Mouse (Mus musculus) midbrain, embryonic 13.5 days (tissue): ENCODE data around the gene St13. TPM values are rescaled to one million over a fixed set of nuclear protein-coding genes. Genes with fewer than 3 reads are reported as not detected.

Source experiments
- ATAC-seq: fragments of 200-750 bp; cut with Nextera tagmentation; 2 replicates; pipeline ENCODE4 v1.8.0; 2017; ENCODE audit warnings: mild to moderate bottlenecking, moderate TSS enrichment, moderate library complexity
- H3K27ac ChIP-seq: fragments of 300-500 bp; sonication (generic); 2 replicates; pipeline ENCODE4 v1.5.1; 2015; ENCODE audit warnings: inconsistent platforms, mild to moderate bottlenecking, moderate library complexity
- H3K27me3 ChIP-seq: fragments of 300-500 bp; sonication (generic); 2 replicates; pipeline ENCODE4 v1.6.1; 2015; ENCODE audit warnings: mild to moderate bottlenecking, inconsistent platforms
- H3K36me3 ChIP-seq: fragments of 300-500 bp; sonication (generic); 2 replicates; pipeline ENCODE4 v1.6.1; 2015; ENCODE audit warnings: mild to moderate bottlenecking, inconsistent platforms
- H3K4me1 ChIP-seq: fragments of 300-500 bp; sonication (generic); replicated peaks from 2 replicates; pipeline ENCODE4 v1.6.1; 2015; ENCODE audit warnings: inconsistent platforms
- H3K4me2 ChIP-seq: fragments of 300-500 bp; sonication (generic); replicated peaks from 2 replicates; pipeline ENCODE4 v1.6.1; 2015; ENCODE audit warnings: moderate library complexity, mild to moderate bottlenecking, inconsistent platforms
- H3K4me3 ChIP-seq: fragments of 300-500 bp; sonication (generic); replicated peaks from 2 replicates; pipeline ENCODE4 v1.5.1; 2015; ENCODE audit warnings: mild to moderate bottlenecking, inconsistent platforms
- H3K9ac ChIP-seq: fragments of 300-500 bp; sonication (generic); replicated peaks from 2 replicates; pipeline ENCODE4 v1.6.1; 2015; ENCODE audit warnings: mild to moderate bottlenecking, inconsistent platforms
- H3K9me3 ChIP-seq: fragments of 300-500 bp; sonication (generic); 2 replicates; pipeline ENCODE4 v1.6.1; 2016; ENCODE audit warnings: mild to moderate bottlenecking, inconsistent platforms
- WGBS: fragments of 180-500 bp; shearing (Covaris S2); methylation state at CpG from one replicate; pipeline ENCODE4 v1.1.7; 2015; 5-methylcytosine and 5-hydroxymethylcytosine counted together
- polyA plus RNA-seq: library from polyadenylated mRNA; unstranded; fragments of >200 nt; fragmentation: Nextera tagmentation; extraction: Ambion mirVana; gene quantifications from 2 replicates; pipeline ENCODE4 v1.2.1, GENCODE M21; 2015

St13 gene
- polyA plus RNA-seq, 1 experiment from 2014 or later, result 182 TPM

- H3K27me3 ChIP-seq, result no peaks in the 10 kb centered on the region
- no peaks in the 10 kb centered on the region for H3K4me1 ChIP-seq
- peaks cover 39% of the 10 kb centered on the region for H3K36me3 ChIP-seq
- WGBS, result 94% methylated on average over 2 of the region's 2 CpGs
- no peak overlapping the region for H3K27ac ChIP-seq
- no peak overlapping the region for H3K9ac ChIP-seq
- no peaks in the 10 kb centered on the region for H3K9me3 ChIP-seq
- H3K4me3 ChIP-seq, result no peak overlapping the region
- no peak for ATAC-seq
- H3K4me2 ChIP-seq, result no peak overlapping the region
Measured at GRCm38 (mm10) chr15:81341426-81341825, 58.5 kb downstream of the St13 start.

- peaks cover 56% of the 10 kb centered on the region for H3K36me3 ChIP-seq
- ATAC-seq, result no peak
- WGBS, result 97% methylated on average over 3 of the region's 3 CpGs
Measured at GRCm38 (mm10) chr15:81339158-81339557, 60.7 kb downstream of the St13 start.

GRCm38 (mm10) chr15:81336466-81336865, 63.4 kb downstream of the St13 start:
- no peak for ATAC-seq
- Histone ChIP-seq H3K4me1 (no peaks in the 10 kb centered on the region), H3K27ac (no peak overlapping the region), H3K9me3 (no peaks in the 10 kb centered on the region), H3K4me3 (no peak overlapping the region), H3K36me3 (peaks cover 68% of the 10 kb centered on the region), H3K9ac (no peak overlapping the region), H3K27me3 (no peaks in the 10 kb centered on the region), H3K4me2 (no peak overlapping the region)
- WGBS, result 91% methylated on average over 5 of the region's 5 CpGs

More at GRCm38 (mm10) chr15:81339158-81339557, 60.7 kb downstream of the St13 start:
- H3K9me3 ChIP-seq, result no peaks in the 10 kb centered on the region
- no peak overlapping the region for H3K4me2 ChIP-seq
- no peaks in the 10 kb centered on the region for H3K27me3 ChIP-seq
- H3K4me1 ChIP-seq, result no peaks in the 10 kb centered on the region
- no peak overlapping the region for H3K4me3 ChIP-seq
- no peak overlapping the region for H3K27ac ChIP-seq
- no peak overlapping the region for H3K9ac ChIP-seq

- H3K27me3 ChIP-seq, result no peaks in the 10 kb centered on the region
- H3K4me2 ChIP-seq, result no peak overlapping the region
- H3K4me1 ChIP-seq, result no peaks in the 10 kb centered on the region
- no peak for ATAC-seq
- H3K9ac ChIP-seq, result no peak overlapping the region
- peaks cover 86% of the 10 kb centered on the region for H3K36me3 ChIP-seq
- WGBS, result 94% methylated on average over 4 of the region's 4 CpGs
- no peak overlapping the region for H3K27ac ChIP-seq
- H3K9me3 ChIP-seq, result no peaks in the 10 kb centered on the region
- H3K4me3 ChIP-seq, result no peak overlapping the region
Measured at GRCm38 (mm10) chr15:81332517-81332916, 67.4 kb downstream of the St13 start.

- Histone ChIP-seq H3K4me1 (no peaks in the 10 kb centered on the region), H3K4me3 (no peak overlapping the region), H3K9me3 (no peaks in the 10 kb centered on the region), H3K27ac (no peak overlapping the region), H3K9ac (no peak overlapping the region), H3K27me3 (no peaks in the 10 kb centered on the region), H3K4me2 (no peak overlapping the region), H3K36me3 (peaks cover 88% of the 10 kb centered on the region)
- no peak for ATAC-seq
- 66% methylated on average over 3 of the region's 3 CpGs for WGBS
Measured at GRCm38 (mm10) chr15:81330816-81331433, 69.0 kb downstream of the St13 start.

- ATAC-seq, result no peak
- H3K4me3 ChIP-seq, result no peak overlapping the region
- no peak overlapping the region for H3K27ac ChIP-seq
- no peak overlapping the region for H3K9ac ChIP-seq
- no peaks in the 10 kb centered on the region for H3K4me1 ChIP-seq
- peaks cover 85% of the 10 kb centered on the region for H3K36me3 ChIP-seq
- no peak overlapping the region for H3K4me2 ChIP-seq
- no peaks in the 10 kb centered on the region for H3K27me3 ChIP-seq
- no peaks in the 10 kb centered on the region for H3K9me3 ChIP-seq
- 82% methylated on average over 5 of the region's 5 CpGs for WGBS
Measured at GRCm38 (mm10) chr15:81329721-81330369, 70.0 kb downstream of the St13 start.

GRCm38 (mm10) chr15:81327501-81327900, 72.4 kb downstream of the St13 start:
- 95% methylated on average over 7 of the region's 7 CpGs for WGBS
- no peaks in the 10 kb centered on the region for H3K9me3 ChIP-seq
- no peaks in the 10 kb centered on the region for H3K4me1 ChIP-seq
- H3K4me2 ChIP-seq, result no peak overlapping the region
- ATAC-seq, result no peak
- no peak overlapping the region for H3K9ac ChIP-seq
- H3K36me3 ChIP-seq, result peaks cover 69% of the 10 kb centered on the region
- no peak overlapping the region for H3K4me3 ChIP-seq
- H3K27me3 ChIP-seq, result no peaks in the 10 kb centered on the region
- H3K27ac ChIP-seq, result no peak overlapping the region

GRCm38 (mm10) chr15:81324979-81325378, 74.9 kb downstream of the St13 start:
- peaks cover 74% of the 10 kb centered on the region for H3K36me3 ChIP-seq
- H3K27ac ChIP-seq, result no peak overlapping the region
- no peak overlapping the region for H3K4me2 ChIP-seq
- no peak overlapping the region for H3K4me3 ChIP-seq
- H3K4me1 ChIP-seq, result no peaks in the 10 kb centered on the region
- no peak overlapping the region for H3K9ac ChIP-seq
- H3K9me3 ChIP-seq, result no peaks in the 10 kb centered on the region
- no peaks in the 10 kb centered on the region for H3K27me3 ChIP-seq
- WGBS, result 85% methylated on average over 4 of the region's 4 CpGs
- no peak for ATAC-seq

GRCm38 (mm10) chr15:81320137-81320536, 79.7 kb downstream of the St13 start:
- WGBS, result 94% methylated on average over 3 of the region's 3 CpGs
- no peak for ATAC-seq
- Histone ChIP-seq H3K9ac (no peak overlapping the region), H3K4me3 (no peak overlapping the region), H3K4me1 (no peaks in the 10 kb centered on the region), H3K9me3 (0 out of 2 replicates have a peak, but pooled peaks cover 4% of the 10 kb centered on the region), H3K27ac (no peak overlapping the region), H3K27me3 (no peaks in the 10 kb centered on the region), H3K36me3 (peaks cover 68% of the 10 kb centered on the region), H3K4me2 (no peak overlapping the region)

GRCm38 (mm10) chr15:81319462-81319861, 80.4 kb downstream of the St13 start:
- Histone ChIP-seq H3K9ac (no peak overlapping the region), H3K27ac (no peak overlapping the region), H3K4me1 (no peaks in the 10 kb centered on the region), H3K36me3 (peaks cover 68% of the 10 kb centered on the region), H3K9me3 (0 out of 2 replicates have a peak, but pooled peaks cover 4% of the 10 kb centered on the region), H3K27me3 (no peaks in the 10 kb centered on the region), H3K4me2 (no peak overlapping the region), H3K4me3 (no peak overlapping the region)
- whole genome bisulfite sequencing, result 91% methylated on average over 9 of the region's 9 CpGs
- no peak for ATAC-seq

GRCm38 (mm10) chr15:81313928-81314327, 85.9 kb downstream of the St13 start:
- Histone ChIP-seq H3K9me3 (0 out of 2 replicates have a peak, but pooled peaks cover 4% of the 10 kb centered on the region), H3K27me3 (no peaks in the 10 kb centered on the region), H3K4me1 (no peaks in the 10 kb centered on the region), H3K36me3 (peaks cover 28% of the 10 kb centered on the region), H3K27ac (no peak overlapping the region), H3K4me3 (no peak overlapping the region), H3K4me2 (no peak overlapping the region), H3K9ac (no peak overlapping the region)
- WGBS, result 92% methylated on average over 3 of the region's 3 CpGs
- ATAC-seq, result no peak
